Mouse (Mus musculus) right cerebral cortex, postnatal 10 days (tissue): Measurements from ENCODE around the gene Fgfrl1.

ENCODE experiments used
- DNase-seq, 2 experiments: peaks; one replicate each; pipeline ENCODE4 v3.0.0; 2021; ENCODE audit warnings: low spot score in 2 of 2

The Fgfrl1 gene

GRCm38 (mm10) chr5:108692271-108692670 lies at the start of gene Fgfrl1:
Gene Fgfrl1, plus strand, starts transcription at chr5:108692382.
- DNase-seq = peak in 1 of 2 experiments; percentile 43

GRCm38 (mm10) chr5:108643674-108644073 lies 48.5 kb upstream of the Fgfrl1 start:
- no peak for DNase-seq

- peak in 1 of 2 experiments; percentile 72 for DNase-seq
Observed at GRCm38 (mm10) chr5:108645651-108646342, 46.4 kb upstream of the Fgfrl1 start.

- no peak for DNase-seq
Observed at GRCm38 (mm10) chr5:108646343-108646660, 45.9 kb upstream of the Fgfrl1 start.

- no peak for DNase-seq
Observed at GRCm38 (mm10) chr5:108647311-108647710, 44.9 kb upstream of the Fgfrl1 start.

GRCm38 (mm10) chr5:108647820-108648465 lies 44.2 kb upstream of the Fgfrl1 start:
- DNase-seq = peak in 1 of 2 experiments; percentile 27

GRCm38 (mm10) chr5:108648937-108649576 lies 43.1 kb upstream of the Fgfrl1 start:
- DNase-seq = peak in 1 of 2 experiments; percentile 36

- DNase-seq = peak in 1 of 2 experiments; percentile 27
Observed at GRCm38 (mm10) chr5:108650341-108650740, 41.8 kb upstream of the Fgfrl1 start.

GRCm38 (mm10) chr5:108651136-108651720 lies 41.0 kb upstream of the Fgfrl1 start:
- DNase-seq = no peak

- DNase-seq = peak; percentile 48 to 56
Observed at GRCm38 (mm10) chr5:108651823-108652222, 40.4 kb upstream of the Fgfrl1 start.

- peak in 1 of 2 experiments; percentile 22 for DNase-seq
Observed at GRCm38 (mm10) chr5:108653341-108653740, 38.8 kb upstream of the Fgfrl1 start.

- peak in 1 of 2 experiments; percentile 12 for DNase-seq
Observed at GRCm38 (mm10) chr5:108654444-108654990, 37.7 kb upstream of the Fgfrl1 start.

- DNase-seq = peak in 1 of 2 experiments; percentile 16
Observed at GRCm38 (mm10) chr5:108655381-108655780, 36.8 kb upstream of the Fgfrl1 start.

- peak in 1 of 2 experiments; percentile 26 for DNase-seq
Observed at GRCm38 (mm10) chr5:108655891-108656650, 36.1 kb upstream of the Fgfrl1 start.

- DNase-seq = no peak
Observed at GRCm38 (mm10) chr5:108657406-108657805, 34.8 kb upstream of the Fgfrl1 start.

GRCm38 (mm10) chr5:108658611-108659010 lies 33.6 kb upstream of the Fgfrl1 start:
- no peak for DNase-seq

- no peak for DNase-seq
Observed at GRCm38 (mm10) chr5:108659698-108660631, 32.2 kb upstream of the Fgfrl1 start, which contains the start of gene Idua. Gene Idua, plus strand, starts transcription at chr5:108660331.

GRCm38 (mm10) chr5:108660632-108661268 lies 31.4 kb upstream of the Fgfrl1 start:
- peak; percentile 94 to 95 for DNase-seq

- no peak for DNase-seq
Observed at GRCm38 (mm10) chr5:108662772-108663171, 29.4 kb upstream of the Fgfrl1 start.

- DNase-seq = no peak
Observed at GRCm38 (mm10) chr5:108665066-108665465, 27.1 kb upstream of the Fgfrl1 start.
